Mouse (Mus musculus): ENCODE results near the gene Nr1i3. TPM values are rescaled to one million over a fixed set of nuclear protein-coding genes. Genes with fewer than 3 reads are reported as not detected.

Gene Nr1i3
- polyA plus RNA-seq, 1 experiment from 2014 or later, result 0.11 TPM

GRCm38 (mm10) chr1:171249913-171250600 is 36.3 kb downstream of the Nr1i3 start, which contains the start of gene Adamts4:
Adamts4 (plus strand) TSS chr1:171250421.
- peak within 1 kb of the TSS; percentile 25 for H3K4me3 ChIP-seq
- H3K9ac ChIP-seq (replicated peaks), result peak within 1 kb of the TSS; percentile 26
- H3K27me3 ChIP-seq, result peaks cover 8% of the 10 kb centered on the region; the same call in 1 of the 2 replicates
- H3K36me3 ChIP-seq, result no peaks in the 10 kb centered on the region
- peak within 1 kb of the TSS; percentile 60 for H3K27ac ChIP-seq (replicated peaks)
- H3K9me3 ChIP-seq, result no peaks in the 10 kb centered on the region
- 23% methylated on average over 5 of the region's 5 CpGs for WGBS
- H3K4me2 ChIP-seq (replicated peaks), result peak within 1 kb of the TSS; percentile 50
- ATAC-seq (ENCODE audit: low FRiP score, low read depth), result no peak
- H3K4me1 ChIP-seq, result peaks cover 53% of the 10 kb centered on the region

GRCm38 (mm10) chr1:171250680-171251593 is 37.2 kb downstream of the Nr1i3 start, which contains the start of gene Ndufs2:
Ndufs2 (minus strand) TSS chr1:171251388.
- Histone ChIP-seq H3K9me3 (no peaks in the 10 kb centered on the region), H3K27me3 (peaks cover 8% of the 10 kb centered on the region; the same call in 1 of the 2 replicates), H3K4me2 (replicated peaks) (peak within 1 kb of the TSS; percentile 50), H3K4me1 (peaks cover 48% of the 10 kb centered on the region), H3K27ac (replicated peaks) (peak within 1 kb of the TSS; percentile 60), H3K9ac (replicated peaks) (peak within 1 kb of the TSS; percentile 26), H3K4me3 (peak within 1 kb of the TSS; percentile 25), H3K36me3 (no peaks in the 10 kb centered on the region)
- no peak for ATAC-seq (ENCODE audit: low FRiP score, low read depth)
- 8% methylated on average over 26 of the region's 26 CpGs for WGBS

- Histone ChIP-seq H3K4me3 (peak overlapping the region; percentile 25), H3K4me1 (peaks cover 42% of the 10 kb centered on the region), H3K36me3 (no peaks in the 10 kb centered on the region), H3K9ac (replicated peaks) (peak overlapping the region; percentile 26), H3K27ac (replicated peaks) (peak overlapping the region; percentile 46), H3K4me2 (replicated peaks) (peak overlapping the region; percentile 50), H3K9me3 (no peaks in the 10 kb centered on the region), H3K27me3 (peaks cover 8% of the 10 kb centered on the region; the same call in 1 of the 2 replicates)
- 4% methylated on average over 13 of the region's 13 CpGs for WGBS
- ATAC-seq (ENCODE audit: low FRiP score, low read depth), result 0 out of 2 replicates have a peak, but pooled peaks have one; percentile 4
These were observed 38.0 kb downstream of the Nr1i3 start for GRCm38 (mm10) chr1:171251594-171252324.

GRCm38 (mm10) chr1:171252415-171252814 is 38.6 kb downstream of the Nr1i3 start:
- no peak overlapping the region; the same call in 1 of the 2 replicates for H3K9ac ChIP-seq (replicated peaks)
- peaks cover 41% of the 10 kb centered on the region for H3K4me1 ChIP-seq
- no peak for ATAC-seq (ENCODE audit: low FRiP score, low read depth)
- H3K27me3 ChIP-seq, result peaks cover 8% of the 10 kb centered on the region; the same call in 1 of the 2 replicates
- H3K4me2 ChIP-seq (replicated peaks), result peak overlapping the region; percentile 50
- 0 out of 2 replicates have a peak overlapping the region, but pooled peaks have one; percentile 8 for H3K4me3 ChIP-seq
- peak overlapping the region; percentile 46; the same call in 1 of the 2 replicates for H3K27ac ChIP-seq (replicated peaks)
- H3K9me3 ChIP-seq, result no peaks in the 10 kb centered on the region
- H3K36me3 ChIP-seq, result no peaks in the 10 kb centered on the region
- WGBS, result 46% methylated on average over 17 of the region's 17 CpGs

- Histone ChIP-seq H3K4me1 (peaks cover 13% of the 10 kb centered on the region), H3K27ac (replicated peaks) (no peak overlapping the region), H3K4me2 (replicated peaks) (no peak overlapping the region), H3K4me3 (no peak overlapping the region), H3K27me3 (peaks cover 3% of the 10 kb centered on the region; the same call in 1 of the 2 replicates), H3K9ac (replicated peaks) (no peak overlapping the region), H3K36me3 (no peaks in the 10 kb centered on the region), H3K9me3 (no peaks in the 10 kb centered on the region)
- no peak; the same call in 1 of the 2 replicates for ATAC-seq (ENCODE audit: low FRiP score, low read depth)
- 91% methylated on average over 24 of the region's 24 CpGs for WGBS
These were observed 42.5 kb downstream of the Nr1i3 start for GRCm38 (mm10) chr1:171256095-171256818.

- H3K9ac ChIP-seq (replicated peaks), result no peak overlapping the region
- H3K4me2 ChIP-seq (replicated peaks), result no peak overlapping the region
- H3K4me1 ChIP-seq, result peaks cover 7% of the 10 kb centered on the region
- 71% methylated on average over 15 of the region's 15 CpGs for WGBS
- no peak overlapping the region for H3K27ac ChIP-seq (replicated peaks)
- H3K4me3 ChIP-seq, result no peak overlapping the region
- peaks cover 3% of the 10 kb centered on the region; the same call in 1 of the 2 replicates for H3K27me3 ChIP-seq
- H3K9me3 ChIP-seq, result no peaks in the 10 kb centered on the region
- ATAC-seq (ENCODE audit: low FRiP score, low read depth), result no peak
- no peaks in the 10 kb centered on the region for H3K36me3 ChIP-seq
These were observed 43.3 kb downstream of the Nr1i3 start for GRCm38 (mm10) chr1:171256937-171257548.

GRCm38 (mm10) chr1:171257781-171258180 is 44.0 kb downstream of the Nr1i3 start:
- no peak overlapping the region for H3K4me2 ChIP-seq (replicated peaks)
- H3K36me3 ChIP-seq, result no peaks in the 10 kb centered on the region
- WGBS, result 88% methylated on average over 9 of the region's 9 CpGs
- H3K4me1 ChIP-seq, result peaks cover 8% of the 10 kb centered on the region
- no peak for ATAC-seq (ENCODE audit: low FRiP score, low read depth)
- no peaks in the 10 kb centered on the region for H3K9me3 ChIP-seq
- H3K27me3 ChIP-seq, result peaks cover 2% of the 10 kb centered on the region; the same call in 1 of the 2 replicates
- no peak overlapping the region for H3K27ac ChIP-seq (replicated peaks)
- H3K9ac ChIP-seq (replicated peaks), result no peak overlapping the region
- H3K4me3 ChIP-seq, result no peak overlapping the region

GRCm38 (mm10) chr1:171258921-171259320 is 45.2 kb downstream of the Nr1i3 start:
- Histone ChIP-seq H3K27ac (replicated peaks) (no peak overlapping the region), H3K9me3 (no peaks in the 10 kb centered on the region), H3K27me3 (no peaks in the 10 kb centered on the region), H3K36me3 (no peaks in the 10 kb centered on the region), H3K4me1 (peaks cover 15% of the 10 kb centered on the region), H3K4me2 (replicated peaks) (no peak overlapping the region), H3K4me3 (no peak overlapping the region), H3K9ac (replicated peaks) (no peak overlapping the region)
- ATAC-seq (ENCODE audit: low FRiP score, low read depth), result no peak
- 82% methylated on average over 17 of the region's 17 CpGs for WGBS

GRCm38 (mm10) chr1:171260316-171260715 is 46.5 kb downstream of the Nr1i3 start:
- no peak overlapping the region for H3K4me3 ChIP-seq
- H3K27ac ChIP-seq (replicated peaks), result no peak overlapping the region
- 83% methylated on average over 3 of the region's 3 CpGs for WGBS
- H3K4me1 ChIP-seq, result peaks cover 15% of the 10 kb centered on the region
- H3K27me3 ChIP-seq, result no peaks in the 10 kb centered on the region
- H3K9me3 ChIP-seq, result no peaks in the 10 kb centered on the region
- no peak overlapping the region for H3K4me2 ChIP-seq (replicated peaks)
- ATAC-seq (ENCODE audit: low FRiP score, low read depth), result no peak
- no peak overlapping the region for H3K9ac ChIP-seq (replicated peaks)
- H3K36me3 ChIP-seq, result no peaks in the 10 kb centered on the region

GRCm38 (mm10) chr1:171262594-171263130 is 48.9 kb downstream of the Nr1i3 start:
- Histone ChIP-seq H3K27ac (replicated peaks) (peak overlapping the region; percentile 50), H3K27me3 (no peaks in the 10 kb centered on the region), H3K4me2 (replicated peaks) (peak overlapping the region; percentile 50), H3K4me1 (peaks cover 15% of the 10 kb centered on the region), H3K4me3 (peak overlapping the region; percentile 29), H3K9ac (replicated peaks) (0 out of 2 replicates have a peak overlapping the region, but pooled peaks have one; percentile 17), H3K36me3 (no peaks in the 10 kb centered on the region), H3K9me3 (no peaks in the 10 kb centered on the region)
- peak; percentile 67 for ATAC-seq (ENCODE audit: low FRiP score, low read depth)
- 7% methylated on average over 8 of the region's 8 CpGs for WGBS

All from midbrain, embryonic 12.5 days (tissue).